Mouse (Mus musculus) testis, adult 2 months (tissue): Measurements from ENCODE around the gene Panx1. TPM values are rescaled to one million over a fixed set of nuclear protein-coding genes. Genes with fewer than 3 reads are reported as not detected.
A peak's percentile ranks its signal among the peaks of the same experiment; 100 is the strongest.

Source experiments
- H3K27ac ChIP-seq: fragments of 200-500 bp; 2 replicates; pipeline ENCODE4 v1.5.1; 2012; ENCODE audit warnings: low read depth, low read length; ENCODE audit not compliant: control insufficient read depth, insufficient read depth
- H3K27me3 ChIP-seq: fragments of 200-500 bp; 2 replicates; pipeline ENCODE4 v1.6.1; 2012; ENCODE audit warnings: mild to moderate bottlenecking, low read length, moderate library complexity; ENCODE audit not compliant: control insufficient read depth, insufficient read depth
- H3K36me3 ChIP-seq: fragments of 200-500 bp; 2 replicates; pipeline ENCODE4 v1.6.1; 2012; ENCODE audit warnings: mild to moderate bottlenecking, low read length; ENCODE audit not compliant: control insufficient read depth, insufficient read depth
- H3K4me1 ChIP-seq: fragments of 200-500 bp; 2 replicates; pipeline ENCODE4 v1.6.1; 2012; ENCODE audit warnings: low read length; ENCODE audit not compliant: control insufficient read depth, insufficient read depth
- H3K4me3 ChIP-seq: fragments of 200-500 bp; 2 replicates; pipeline ENCODE4 v1.5.1; 2012; ENCODE audit warnings: low read depth, mild to moderate bottlenecking, low read length, moderate library complexity, mixed read lengths; ENCODE audit not compliant: control insufficient read depth
- CTCF ChIP-seq: fragments of 200-500 bp; IDR thresholded peaks from 2 replicates; pipeline ENCODE4 v1.5.1; 2012; ENCODE audit warnings: low read depth, mild to moderate bottlenecking, inconsistent platforms, low read length, moderate library complexity; ENCODE audit not compliant: control insufficient read depth, insufficient read depth, insufficient replicate concordance
- POLR2A ChIP-seq: fragments of 200-500 bp; IDR thresholded peaks from 2 replicates; pipeline ENCODE4 v1.6.1; 2012; ENCODE audit warnings: low read depth, mild to moderate bottlenecking, inconsistent platforms, low read length, moderate library complexity; ENCODE audit not compliant: control insufficient read depth
- polyA plus RNA-seq: library from polyadenylated mRNA; depleted of rRNA; stranded (reverse); fragments of >200 nt; gene quantifications from 2 replicates; pipeline ENCODE4 v1.2.3, GENCODE M21; 2012

The Panx1 gene
- polyA plus RNA-seq, 1 experiment: 2.5 TPM

GRCm38 (mm10) chr9:15044391-15045083 is 741 bp downstream of the Panx1 start:
- Histone ChIP-seq H3K4me1 (peaks cover 10% of the 10 kb centered on the region), H3K36me3 (no peaks in the 10 kb centered on the region), H3K27ac (no peak overlapping the region), H3K27me3 (no peaks in the 10 kb centered on the region), H3K4me3 (peak overlapping the region; percentile 73)
- no peak for TF ChIP-seq CTCF
- no peak for TF ChIP-seq POLR2A

GRCm38 (mm10) chr9:15041556-15041955 is 3.7 kb downstream of the Panx1 start:
- Histone ChIP-seq H3K27ac (no peak overlapping the region), H3K4me1 (peaks cover 10% of the 10 kb centered on the region), H3K36me3 (no peaks in the 10 kb centered on the region), H3K4me3 (no peak overlapping the region), H3K27me3 (no peaks in the 10 kb centered on the region)
- TF ChIP-seq POLR2A (no peak), CTCF (no peak)

GRCm38 (mm10) chr9:15039848-15040247 is 5.4 kb downstream of the Panx1 start:
- Histone ChIP-seq H3K36me3 (no peaks in the 10 kb centered on the region), H3K4me3 (no peak overlapping the region), H3K27ac (no peak overlapping the region), H3K27me3 (no peaks in the 10 kb centered on the region), H3K4me1 (peaks cover 3% of the 10 kb centered on the region; the same call in 1 of the 2 replicates)
- TF ChIP-seq CTCF (no peak), POLR2A (no peak)

- no peak overlapping the region for H3K27ac ChIP-seq
- H3K36me3 ChIP-seq: no peaks in the 10 kb centered on the region
- no peaks in the 10 kb centered on the region for H3K27me3 ChIP-seq
- no peak overlapping the region for H3K4me3 ChIP-seq
- no peak for TF ChIP-seq CTCF
- no peak for TF ChIP-seq POLR2A
- no peaks in the 10 kb centered on the region for H3K4me1 ChIP-seq
Measured at GRCm38 (mm10) chr9:15037704-15038103, 7.6 kb downstream of the Panx1 start.

GRCm38 (mm10) chr9:15037237-15037636 is 8.0 kb downstream of the Panx1 start:
- Histone ChIP-seq H3K4me1 (no peaks in the 10 kb centered on the region), H3K27me3 (no peaks in the 10 kb centered on the region), H3K36me3 (no peaks in the 10 kb centered on the region), H3K4me3 (no peak overlapping the region), H3K27ac (no peak overlapping the region)
- TF ChIP-seq POLR2A (no peak), CTCF (no peak)

- Histone ChIP-seq H3K4me1 (no peaks in the 10 kb centered on the region), H3K4me3 (no peak overlapping the region), H3K27ac (no peak overlapping the region), H3K36me3 (no peaks in the 10 kb centered on the region), H3K27me3 (no peaks in the 10 kb centered on the region)
- TF ChIP-seq POLR2A (no peak), CTCF (no peak)
Measured at GRCm38 (mm10) chr9:15036807-15037206, 8.5 kb downstream of the Panx1 start.

GRCm38 (mm10) chr9:15036405-15036804 is 8.9 kb downstream of the Panx1 start:
- H3K4me1 ChIP-seq: no peaks in the 10 kb centered on the region
- TF ChIP-seq POLR2A (no peak), CTCF (no peak)
- H3K4me3 ChIP-seq: no peak overlapping the region
- no peaks in the 10 kb centered on the region for H3K36me3 ChIP-seq
- no peaks in the 10 kb centered on the region for H3K27me3 ChIP-seq
- H3K27ac ChIP-seq: no peak overlapping the region
